9 mouse cellular contexts compared by ENCODE assay signal in genomic region chr5:90785659-90786588, GRCm38 (mm10). TPM values are rescaled to one million over a fixed set of nuclear protein-coding genes. Genes with fewer than 3 reads are reported as not detected.
DNase-seq lines count a peak whose midpoint lies in the region; ATAC-seq lines count a peak whose summit lies in the region.
"Had no signal": no experiment of that assay in that cellular context is flagged by ENCODE, and none has a peak within 500 bp of the region (broad histone marks: within the 10 kb centered on the region; RNA-seq: fewer than 3 reads in every experiment).

Cxcl3 (plus strand) TSS chr5:90786103.

- DNase-seq in urinary bladder, postnatal 25 days (ENCODE audit: low spot score) = peak; percentile 33
- no peak for DNase-seq in urinary bladder, postnatal 4 days (ENCODE audit: low spot score in 2 of 2)
- peak; percentile 70 for DNase-seq in intestine, embryonic 14.5 days (ENCODE audit: low spot score)
- DNase-seq in gastrocnemius, postnatal 10 days = no peak
- no peak for DNase-seq in frontal cortex, postnatal 14 days (ENCODE audit: low spot score in 2 of 2)

- WGBS in embryonic facial prominence, embryonic 15.5 days = 18% methylated on average over 26 of the region's 26 CpGs
- 20% methylated on average over 24 of the region's 26 CpGs for WGBS in intestine, embryonic 14.5 days
- WGBS in liver, embryonic 15.5 days (ENCODE audit: insufficient replicate concordance) = 15% methylated on average over 26 of the region's 26 CpGs
- 17% methylated on average over 26 of the region's 26 CpGs for WGBS in neural tube, embryonic 12.5 days

- H3K27me3 ChIP-seq in embryonic facial prominence, embryonic 15.5 days = peaks cover 9% of the 10 kb centered on the region
- no peaks in the 10 kb centered on the region for H3K27me3 ChIP-seq in intestine, embryonic 14.5 days (replicated peaks; ENCODE audit: control insufficient read depth, insufficient read depth, low read length)
- no peaks in the 10 kb centered on the region for H3K27me3 ChIP-seq in liver, embryonic 15.5 days
- no peaks in the 10 kb centered on the region for H3K27me3 ChIP-seq in neural tube, embryonic 12.5 days (replicated peaks)

- peak within 1 kb of the TSS; percentile 29 for H3K4me3 ChIP-seq in embryonic facial prominence, embryonic 15.5 days (replicated peaks)
- H3K4me3 ChIP-seq in intestine, embryonic 14.5 days (ENCODE audit: low read depth, low read length) = peak within 1 kb of the TSS; percentile 21
- peak within 1 kb of the TSS; percentile 37 for H3K4me3 ChIP-seq in liver, embryonic 15.5 days (replicated peaks)
- H3K4me3 ChIP-seq in neural tube, embryonic 12.5 days = peak within 1 kb of the TSS; percentile 27

- H3K36me3 ChIP-seq in embryonic facial prominence, embryonic 15.5 days = no peaks in the 10 kb centered on the region
- no peaks in the 10 kb centered on the region for H3K36me3 ChIP-seq in intestine, embryonic 14.5 days (ENCODE audit: control insufficient read depth, insufficient read depth, low read length)
- H3K36me3 ChIP-seq in liver, embryonic 15.5 days (replicated peaks) = no peaks in the 10 kb centered on the region
- no peaks in the 10 kb centered on the region for H3K36me3 ChIP-seq in neural tube, embryonic 12.5 days

- H3K4me2 ChIP-seq in embryonic facial prominence, embryonic 15.5 days (replicated peaks) = peak within 1 kb of the TSS; percentile 61
- H3K4me2 ChIP-seq in intestine, embryonic 14.5 days (ENCODE audit: low read length) = peak within 1 kb of the TSS; percentile 58
- peak within 1 kb of the TSS; percentile 66 for H3K4me2 ChIP-seq in liver, embryonic 15.5 days
- H3K4me2 ChIP-seq in neural tube, embryonic 12.5 days (replicated peaks) = peak within 1 kb of the TSS; percentile 67

- peak; percentile 63; the same call in 1 of the 2 replicates for ATAC-seq in embryonic facial prominence, embryonic 15.5 days (ENCODE audit: insufficient number of reproducible peaks, low FRiP score, low TSS enrichment, low read depth)
- ATAC-seq in intestine, embryonic 14.5 days (replicated peaks; ENCODE audit: low FRiP score, low TSS enrichment, low read depth) = peak; percentile 88
- ATAC-seq in liver, embryonic 15.5 days (ENCODE audit: insufficient read depth) = peak; percentile 40; the same call in 1 of the 2 replicates
- peak; percentile 81 for ATAC-seq in neural tube, embryonic 12.5 days (ENCODE audit: low FRiP score, low read depth)

- no peak within 1 kb of the TSS for H3K27ac ChIP-seq in embryonic facial prominence, embryonic 15.5 days (replicated peaks)
- no peak within 1 kb of the TSS for H3K27ac ChIP-seq in intestine, embryonic 14.5 days (ENCODE audit: low read depth)
- no peak within 1 kb of the TSS for H3K27ac ChIP-seq in liver, embryonic 15.5 days (replicated peaks)
- H3K27ac ChIP-seq in neural tube, embryonic 12.5 days = no peak within 1 kb of the TSS

- no peaks in the 10 kb centered on the region for H3K9me3 ChIP-seq in embryonic facial prominence, embryonic 15.5 days (replicated peaks)
- no peaks in the 10 kb centered on the region for H3K9me3 ChIP-seq in intestine, embryonic 14.5 days (ENCODE audit: control insufficient read depth, low read length)
- H3K9me3 ChIP-seq in liver, embryonic 15.5 days (replicated peaks) = no peaks in the 10 kb centered on the region
- H3K9me3 ChIP-seq in neural tube, embryonic 12.5 days = no peaks in the 10 kb centered on the region

- H3K9ac ChIP-seq in embryonic facial prominence, embryonic 15.5 days = no peak within 1 kb of the TSS
- no peak within 1 kb of the TSS for H3K9ac ChIP-seq in intestine, embryonic 14.5 days (ENCODE audit: low read length)
- H3K9ac ChIP-seq in liver, embryonic 15.5 days = no peak within 1 kb of the TSS
- H3K9ac ChIP-seq in neural tube, embryonic 12.5 days = no peak within 1 kb of the TSS

- peaks cover 8% of the 10 kb centered on the region for H3K4me1 ChIP-seq in embryonic facial prominence, embryonic 15.5 days
- H3K4me1 ChIP-seq in intestine, embryonic 14.5 days (replicated peaks; ENCODE audit: control insufficient read depth, insufficient read depth, low read length) = no peaks in the 10 kb centered on the region
- H3K4me1 ChIP-seq in liver, embryonic 15.5 days (replicated peaks) = peaks cover 4% of the 10 kb centered on the region; the same call in 1 of the 2 replicates
- 0 out of 2 replicates have a peak, but pooled peaks cover 4% of the 10 kb centered on the region for H3K4me1 ChIP-seq in neural tube, embryonic 12.5 days

RNA-seq across cellular contexts. Expression of gene Cxcl3, which starts in this region (rescaled TPM):
- 0.16 TPM in 1 of 2 replicates, not detected in the other for polyA plus RNA-seq in embryonic facial prominence, embryonic 15.5 days (2015; fragmentation: Nextera tagmentation; extraction: Ambion mirVana)
- polyA plus RNA-seq in intestine, embryonic 14.5 days (2014; fragmentation: Nextera tagmentation; extraction: Ambion mirVana) = not detected in 2 replicates
- polyA plus RNA-seq in liver, embryonic 15.5 days (2015; fragmentation: Nextera tagmentation; extraction: Ambion mirVana) = not detected in 2 replicates
- polyA plus RNA-seq in neural tube, embryonic 12.5 days (2016; fragmentation: Nextera tagmentation; extraction: Ambion mirVana) = not detected in 2 replicates
- not detected for total RNA-seq in gastrocnemius, postnatal 10 days (2021)
- polyA plus RNA-seq: testis, adult 2 months had no signal

Comparison
In these comparisons a context has a peak if more than half of its experiments do, and no peak if none do; other contexts are left out.
1. Peak in ATAC-seq, H3K4me3 ChIP-seq and H3K4me2 ChIP-seq in embryonic facial prominence, embryonic 15.5 days; RNA of the gene not detected or under 1 TPM.
2. Peak in DNase-seq, ATAC-seq, H3K4me3 ChIP-seq and H3K4me2 ChIP-seq in intestine, embryonic 14.5 days; RNA of the gene not detected or under 1 TPM.
3. Peak in ATAC-seq, H3K4me3 ChIP-seq and H3K4me2 ChIP-seq in liver, embryonic 15.5 days; RNA of the gene not detected or under 1 TPM.
4. Peak in ATAC-seq, H3K4me3 ChIP-seq and H3K4me2 ChIP-seq in neural tube, embryonic 12.5 days; RNA of the gene not detected or under 1 TPM.